15 mouse cellular contexts compared by ENCODE assay signal in genomic region chr7:133850735-133851134, GRCm38 (mm10).
DNase-seq lines count a peak whose midpoint lies in the region; ATAC-seq and TF ChIP-seq lines count a peak whose summit lies in the region.
"Had no signal": no experiment of that assay in that cellular context is flagged by ENCODE, and none has a peak within 500 bp of the region (broad histone marks: within the 10 kb centered on the region; RNA-seq: fewer than 3 reads in every experiment).

No protein-coding gene starts in this region.

- no peak overlapping the region for H3K27ac ChIP-seq in left cerebral cortex, adult 2 months
- H3K27ac ChIP-seq in cortical plate, adult 2 months (ENCODE audit: insufficient read depth, low read length) = no peak overlapping the region
- H3K27ac ChIP-seq: intestine, embryonic 15.5 days; liver, embryonic 15.5 days had no signal

- H3K4me3 ChIP-seq in left cerebral cortex, adult 2 months = no peak overlapping the region
- H3K4me3 ChIP-seq in cortical plate, adult 2 months (ENCODE audit: insufficient read depth, low read length) = no peak overlapping the region
- H3K4me3 ChIP-seq: intestine, embryonic 15.5 days; liver, embryonic 15.5 days; myocyte had no signal

- intact Hi-C loops in left cerebral cortex, adult 2 months (cut with DNase I) = no loop called here
- intact Hi-C loops in left cerebral cortex, postnatal 36 days (cut with DNase I) = loop anchor here (10.0 kb wide), 1 partner anchor 1634 kb away; no protein-coding TSS in a partner anchor

- no peak for ATAC-seq in CD4-positive, CD25-positive, alpha-beta regulatory T cell, adult 4 months
- ATAC-seq: forebrain, postnatal 0 days; intestine, embryonic 15.5 days had no signal

- peak; percentile 4 for DNase-seq in CD4-positive, CD25-positive, alpha-beta regulatory T cell, adult 2 months (ENCODE audit: low read depth, low spot score)
- no peak for DNase-seq in left cerebral cortex, adult 2 months (ENCODE audit: extremely low spot score in 1 of 2, low spot score in 2 of 2)
- no peak for DNase-seq in left cerebral cortex, postnatal 36 days (ENCODE audit: low spot score in 2 of 2)
- DNase-seq in ES-CJ7 (ENCODE audit: low read depth, low spot score) (peak; percentile 12), MN1 (ENCODE audit: low spot score) (no peak)
- no peak for DNase-seq in frontal cortex, postnatal 36 days (ENCODE audit: low spot score in 2 of 2)
- DNase-seq: adrenal gland, postnatal 10 days; cerebellum, postnatal 36 days; forebrain, postnatal 0 days; heart, postnatal 14 days had no signal

- TF ChIP-seq POLR2A in cortical plate, adult 2 months (IDR thresholded peaks at IDR 0.05; ENCODE audit: extremely low read depth, insufficient read depth, low read length) = no peak

- H3K4me1 ChIP-seq in cortical plate, adult 2 months (ENCODE audit: control insufficient read depth, insufficient read depth, low read length) = no peaks in the 10 kb centered on the region
- H3K4me1 ChIP-seq: intestine, embryonic 15.5 days; liver, embryonic 15.5 days had no signal

- peak; percentile 26 for TF ChIP-seq CTCF in left cerebral cortex, adult 2 months (IDR thresholded peaks at IDR 0.05)
- 0 out of 2 replicates have a peak, but pooled peaks have one; percentile 7 for TF ChIP-seq CTCF in cortical plate, adult 2 months (IDR thresholded peaks at IDR 0.05; ENCODE audit: extremely low read depth, insufficient read depth, low read length)

Comparison
In these comparisons a context has a peak if more than half of its experiments do, and no peak if none do; other contexts are left out.
1. DNase-seq: peak in CD4-positive, CD25-positive, alpha-beta regulatory T cell, adult 2 months (single experiment) and ES-CJ7 (single experiment); none in left cerebral cortex, adult 2 months (0 of 2), left cerebral cortex, postnatal 36 days (0 of 2), MN1 (single experiment) and frontal cortex, postnatal 36 days (0 of 2).